Mouse (Mus musculus): ENCODE measurements at regions not wholly inside any gene's neighbourhood (a gene's known extent, or its start where the extent isn't known, plus 50 kb on each side); places are given as distances from the start of the nearest gene placed in this dataset.

- DNase-seq: no peak
Observed at GRCm38 (mm10) chr6:127253935-127254334, 101.9 kb upstream of the Ccnd2 start.

DNA sequence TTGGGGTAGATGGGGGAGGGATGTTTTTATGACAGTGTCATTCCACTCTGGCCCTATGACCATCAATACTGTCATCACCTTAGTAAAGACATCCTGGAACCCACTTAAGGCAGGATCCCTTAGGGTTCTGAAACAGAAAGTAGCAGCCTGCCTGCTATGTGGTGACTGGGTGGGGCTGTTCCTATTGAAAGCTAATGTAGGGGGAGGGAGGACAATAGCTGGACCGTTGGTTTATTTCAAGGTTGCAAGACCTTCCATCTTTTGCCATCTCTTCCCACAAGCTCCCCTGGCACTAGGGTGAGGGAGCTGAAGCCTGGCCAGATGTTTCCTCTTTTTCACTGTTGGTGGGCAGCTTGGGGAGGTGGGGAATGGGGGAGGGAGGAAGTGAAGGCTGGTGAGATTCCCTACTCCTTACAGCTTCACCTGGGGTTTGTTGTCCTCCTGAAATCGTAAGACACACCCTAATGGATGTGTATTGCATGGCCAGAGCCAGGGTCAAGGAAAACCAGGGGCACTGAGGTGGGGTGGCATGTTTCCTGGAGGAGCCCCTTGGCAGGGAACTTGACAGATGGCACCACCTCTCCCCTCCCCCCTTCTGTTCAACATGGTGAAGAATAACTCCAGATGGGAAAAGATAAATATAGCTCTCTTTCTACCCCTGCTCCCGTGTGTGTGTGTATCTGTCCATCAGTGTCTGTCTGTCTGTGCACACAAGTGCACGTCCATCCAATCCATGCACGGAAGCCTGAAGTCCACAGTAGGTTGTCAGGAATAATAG lies 112.1 kb upstream of the Ccnd2 start:
- DNase-seq: no peak

DNA sequence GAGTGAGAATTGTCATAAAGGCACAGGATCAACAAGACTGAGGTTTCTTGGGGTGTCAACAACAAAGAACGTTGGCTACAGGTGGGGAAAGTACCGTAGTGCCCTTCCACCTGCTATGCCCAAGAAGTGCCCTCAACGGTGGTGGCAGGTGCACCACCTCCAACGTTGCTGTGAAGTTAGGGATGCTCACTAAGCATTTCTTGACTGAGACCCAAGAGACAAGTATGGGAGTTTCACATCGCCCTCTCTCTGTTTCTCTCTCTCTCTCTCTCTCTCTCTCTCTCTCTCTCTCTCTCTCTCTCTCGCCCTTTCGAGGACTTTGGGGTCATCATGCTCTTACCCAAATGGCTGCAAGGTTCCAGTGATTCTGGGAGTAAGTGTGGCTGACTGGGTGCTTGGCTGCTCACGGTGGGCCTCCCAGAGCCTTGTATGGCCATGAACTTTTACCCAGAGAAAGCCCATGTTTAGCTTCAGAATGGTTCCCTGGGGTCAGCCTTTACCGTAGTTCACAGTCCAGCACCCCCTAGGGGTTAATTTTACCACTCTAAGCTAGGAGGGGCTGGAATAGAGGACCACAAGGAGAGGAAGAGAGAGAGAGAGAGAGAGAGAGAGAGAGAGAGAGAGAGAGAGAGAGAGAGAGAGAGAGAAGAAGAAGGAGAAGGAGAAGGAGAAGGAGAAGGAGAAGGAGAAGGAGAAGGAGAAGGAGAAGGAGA lies 113.2 kb upstream of the Ccnd2 start:
- no peak for DNase-seq

- peak; percentile 88 for DNase-seq
Observed at GRCm38 (mm10) chr6:127265901-127266812, 114.2 kb upstream of the Ccnd2 start.

GRCm38 (mm10) chr6:127266813-127267165 lies 114.8 kb upstream of the Ccnd2 start:
- DNase-seq: peak; percentile 16

DNA sequence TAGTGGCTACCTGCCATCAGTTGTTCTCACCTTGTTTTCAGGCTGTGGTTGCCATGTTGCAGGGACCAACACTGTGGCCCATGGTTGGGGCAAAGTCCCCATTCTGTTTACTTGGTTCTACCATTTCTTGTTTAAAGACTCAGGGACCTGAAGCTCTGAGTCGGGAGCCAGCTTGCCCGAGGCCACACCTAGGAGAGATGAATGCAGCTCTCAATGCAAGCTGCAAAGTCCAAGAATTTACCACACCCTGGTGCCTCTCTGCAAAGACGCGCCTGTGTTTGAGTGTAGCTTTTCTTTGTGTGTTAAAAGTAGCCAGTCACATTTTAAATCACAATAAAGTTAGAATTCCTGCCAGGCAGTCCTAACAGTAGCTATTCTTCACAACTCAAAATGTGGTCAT lies 117.0 kb upstream of the Ccnd2 start:
- DNase-seq: no peak

DNA sequence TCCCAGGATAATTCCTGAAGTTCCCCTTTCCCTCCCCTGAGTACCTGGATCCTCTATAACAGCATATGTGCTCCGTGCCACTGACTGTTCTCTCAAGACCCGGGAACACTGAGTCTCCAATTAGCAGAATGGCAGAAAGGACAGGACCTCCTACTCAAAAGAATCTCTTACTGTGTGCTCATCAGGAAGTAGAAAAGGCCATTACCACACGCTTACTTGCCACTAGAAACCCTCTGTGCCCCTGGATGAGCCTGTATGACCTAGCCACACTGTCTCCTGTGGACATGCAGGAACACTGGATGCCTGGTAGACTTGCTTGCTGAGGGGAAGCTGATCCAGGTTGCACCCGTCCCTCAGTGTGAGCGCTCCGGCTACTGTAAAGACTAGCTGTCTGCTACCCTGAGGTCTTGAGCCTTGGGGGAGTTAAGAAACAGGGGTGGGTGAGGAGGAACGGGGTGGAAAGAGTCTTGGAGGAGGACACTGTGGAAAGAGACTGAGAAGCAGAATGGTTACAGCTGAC lies 117.6 kb upstream of the Ccnd2 start:
- no peak for DNase-seq

- DNase-seq: no peak
Observed at GRCm38 (mm10) chr6:127270774-127271173, 118.8 kb upstream of the Ccnd2 start.

- no peak for DNase-seq
Observed at GRCm38 (mm10) chr6:127271418-127271817, 119.4 kb upstream of the Ccnd2 start.

- peak; percentile 47 for DNase-seq
Observed at GRCm38 (mm10) chr6:127272630-127273029, 120.6 kb upstream of the Ccnd2 start.

GRCm38 (mm10) chr6:127274732-127275429 lies 122.9 kb upstream of the Ccnd2 start:
- no peak for DNase-seq

- DNase-seq: no peak
Observed at GRCm38 (mm10) chr6:127275430-127275784, 123.4 kb upstream of the Ccnd2 start.

GRCm38 (mm10) chr6:127276362-127276761 lies 124.4 kb upstream of the Ccnd2 start:
- DNase-seq: no peak

GRCm38 (mm10) chr6:127278402-127278801 lies 126.4 kb upstream of the Ccnd2 start:
- no peak for DNase-seq

- DNase-seq: no peak
Observed at GRCm38 (mm10) chr6:127284226-127284625, 132.2 kb upstream of the Ccnd2 start.

DNA sequence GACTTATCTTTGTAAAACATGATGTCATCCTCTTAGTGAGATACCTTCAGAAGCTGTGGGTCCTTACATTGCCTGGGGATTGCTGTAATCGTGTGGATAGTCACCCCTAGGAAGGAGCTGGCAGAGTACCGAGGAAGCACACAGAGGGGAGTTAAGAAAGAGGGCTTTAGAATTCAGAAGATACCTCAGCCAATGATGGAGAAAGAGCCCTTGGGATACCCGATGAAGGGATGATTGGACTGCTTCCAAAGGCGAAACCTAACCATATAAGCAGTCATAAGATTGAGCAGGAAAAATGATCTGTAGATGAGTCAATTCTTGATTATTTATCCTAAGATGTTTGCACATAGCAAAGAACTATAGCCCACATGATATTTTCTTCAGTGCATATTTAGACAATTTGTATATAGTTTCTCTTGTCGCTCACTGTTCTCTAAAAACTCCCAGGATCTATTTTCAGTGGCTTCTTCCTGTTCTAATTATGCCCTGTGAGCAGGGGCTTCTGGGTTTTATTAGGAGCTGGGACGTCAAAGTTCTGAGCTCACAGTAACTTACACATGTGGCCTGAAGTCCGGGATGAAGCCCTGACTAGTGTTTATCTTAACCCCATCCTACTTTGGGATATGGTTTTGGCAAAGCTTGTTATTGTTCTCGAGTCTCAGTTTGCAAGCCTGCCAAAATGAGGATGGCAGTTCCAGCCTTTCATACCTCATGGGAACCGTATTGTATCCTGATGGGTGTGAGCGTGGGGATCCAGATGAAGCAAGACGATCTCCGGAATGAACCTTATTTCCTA lies 134.9 kb upstream of the Ccnd2 start:
- no peak for DNase-seq

- no peak for DNase-seq
Observed at GRCm38 (mm10) chr6:127288946-127289345, 137.0 kb upstream of the Ccnd2 start.

GRCm38 (mm10) chr6:127291937-127292336 lies 139.9 kb upstream of the Ccnd2 start:
- no peak for DNase-seq

- DNase-seq: no peak
Observed at GRCm38 (mm10) chr6:127293829-127294228, 141.8 kb upstream of the Ccnd2 start.

GRCm38 (mm10) chr6:127298105-127298504 lies 146.1 kb upstream of the Ccnd2 start:
- no peak for DNase-seq

DNA sequence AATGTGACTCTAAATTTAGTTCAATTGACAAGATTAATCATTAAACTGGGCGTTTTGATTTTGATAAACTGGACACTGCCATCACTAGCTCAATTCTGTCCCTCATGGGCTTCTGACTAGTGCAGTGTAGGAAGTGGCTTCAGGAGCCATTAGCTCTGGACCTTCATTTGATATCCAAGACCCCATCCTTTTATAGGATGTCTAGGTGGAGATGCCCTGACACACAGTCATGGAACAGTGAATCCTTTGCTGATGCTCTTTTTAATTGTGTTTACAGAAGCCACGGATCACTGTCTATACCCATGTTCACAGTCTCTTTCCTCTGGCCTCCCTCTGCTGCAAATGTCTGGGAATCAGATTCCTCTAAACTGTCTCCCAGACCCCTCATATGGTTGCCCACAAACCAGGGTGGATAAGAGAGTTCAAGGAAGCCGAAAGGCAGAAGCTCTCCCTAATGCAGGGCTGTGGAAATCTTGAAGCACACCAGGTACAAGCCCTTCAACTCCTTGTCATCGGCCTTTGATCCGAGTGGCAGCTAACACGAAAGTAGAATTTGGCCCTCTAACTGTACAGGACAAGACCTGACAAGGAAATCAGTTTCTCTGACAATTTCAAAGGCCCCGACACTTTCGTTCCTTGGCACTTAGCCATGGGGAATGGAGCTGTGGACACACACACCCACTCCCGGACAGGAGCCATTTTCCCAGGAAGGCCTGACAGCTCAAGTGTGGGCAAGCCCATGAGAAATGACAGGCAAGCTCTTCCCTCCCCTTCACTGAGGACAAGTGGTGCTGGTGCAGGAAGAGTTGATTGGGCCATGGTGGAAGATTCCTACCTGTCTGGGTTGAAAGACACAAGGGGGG lies 135.2 kb upstream of the Parp11 start:
- DNase-seq: no peak

Data from lung, postnatal 14 days (tissue).